Mouse (Mus musculus) brain, embryonic 14.5 days (tissue): ENCODE results near the gene Syndig1. TPM values are rescaled to one million over a fixed set of nuclear protein-coding genes. Genes with fewer than 3 reads are reported as not detected.

Source experiments
- DNase-seq: peaks from one replicate; pipeline ENCODE4 v3.0.0-alpha.2; 2011; ENCODE audit warnings: low read depth
- CTCF ChIP-seq: fragments of 200-500 bp; IDR thresholded peaks from 2 replicates; pipeline ENCODE4 v1.5.1; 2012; ENCODE audit warnings: inconsistent platforms, mild to moderate bottlenecking, moderate library complexity, borderline replicate concordance; ENCODE audit not compliant: insufficient read depth, insufficient read length; ENCODE audit errors: extremely low read depth
- polyA plus RNA-seq: library from polyadenylated mRNA; depleted of rRNA; stranded (reverse); fragments of >200 nt; gene quantifications from 2 replicates; pipeline ENCODE4 v1.2.3, GENCODE M21; 2012; rRNA removed

Gene Syndig1
- polyA plus RNA-seq, 1 experiment: 17.3 TPM

GRCm38 (mm10) chr2:150043531-150043930 is 214.5 kb downstream of the Syndig1 start:
- no peak for TF ChIP-seq CTCF
- no peak for DNase-seq

Other genes starting within 250 kb of the Syndig1 start
- 0.22 and 0.53 TPM in 2 replicates for gene C530025M09Rik, start 2.0 kb downstream of the Syndig1 start, polyA plus RNA-seq